Mouse (Mus musculus) brain, embryonic 14.5 days (tissue): ENCODE measurements at regions not wholly inside any gene's neighbourhood (a gene's known extent, or its start where the extent isn't known, plus 50 kb on each side); places are given as distances from the start of the nearest gene placed in this dataset.

ENCODE experiments used
- DNase-seq: peaks from one replicate; pipeline ENCODE4 v3.0.0-alpha.2; 2011; ENCODE audit warnings: low read depth
- CTCF ChIP-seq: fragments of 200-500 bp; IDR thresholded peaks from 2 replicates; pipeline ENCODE4 v1.5.1; 2012; ENCODE audit warnings: inconsistent platforms, mild to moderate bottlenecking, moderate library complexity, borderline replicate concordance; ENCODE audit not compliant: insufficient read depth, insufficient read length; ENCODE audit errors: extremely low read depth
- POLR2A ChIP-seq: fragments of 200-500 bp; IDR thresholded peaks from 2 replicates; pipeline ENCODE4 v1.6.1; 2012; ENCODE audit warnings: mild to moderate bottlenecking, inconsistent platforms, borderline replicate concordance; ENCODE audit not compliant: poor library complexity, insufficient read depth, insufficient read length, severe bottlenecking; ENCODE audit errors: extremely low read depth

GRCm38 (mm10) chr11:38715697-38716096, 1479.9 kb upstream of the Tenm2 start:
- no peak for TF ChIP-seq CTCF
- TF ChIP-seq POLR2A, result no peak
- peak; percentile 32 for DNase-seq

- TF ChIP-seq POLR2A (no peak), CTCF (no peak)
- DNase-seq, result peak; percentile 37
These were observed 1445.5 kb upstream of the Tenm2 start for GRCm38 (mm10) chr11:38681264-38681663.

- peak; percentile 20 for DNase-seq
- TF ChIP-seq POLR2A (no peak), CTCF (no peak)
These were observed 1437.7 kb upstream of the Tenm2 start for GRCm38 (mm10) chr11:38673367-38674056.
